Mouse (Mus musculus): ENCODE data around the gene Gm45753.

DNA sequence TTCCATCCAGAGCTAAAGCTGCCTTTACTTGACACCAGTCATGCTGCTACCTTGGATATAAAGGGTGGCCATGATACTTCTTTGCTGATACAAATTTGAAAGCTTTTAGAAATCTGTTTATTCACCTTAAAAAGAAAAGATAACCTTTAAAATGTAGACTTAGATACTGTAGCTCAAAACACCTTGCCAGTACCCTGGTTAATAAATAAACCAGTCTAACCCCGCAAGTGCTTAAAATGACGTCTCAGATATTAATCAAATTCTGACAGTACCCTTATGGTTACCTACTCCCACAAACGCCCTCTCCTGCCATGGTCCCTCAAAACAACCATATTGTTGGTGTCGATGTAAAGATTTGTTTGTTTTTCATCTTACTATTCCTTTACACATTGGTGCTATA lies 15.9 kb upstream of the Gm45753 start:
- TF ChIP-seq CTCF (IDR thresholded peaks at IDR 0.05; ENCODE audit: low read depth, low read length) (no peak), POLR2A (IDR thresholded peaks at IDR 0.05; ENCODE audit: insufficient read depth, low read length) (no peak)
